Comparison of ENCODE assay signal across 14 mouse cellular contexts in the genomic region with DNA sequence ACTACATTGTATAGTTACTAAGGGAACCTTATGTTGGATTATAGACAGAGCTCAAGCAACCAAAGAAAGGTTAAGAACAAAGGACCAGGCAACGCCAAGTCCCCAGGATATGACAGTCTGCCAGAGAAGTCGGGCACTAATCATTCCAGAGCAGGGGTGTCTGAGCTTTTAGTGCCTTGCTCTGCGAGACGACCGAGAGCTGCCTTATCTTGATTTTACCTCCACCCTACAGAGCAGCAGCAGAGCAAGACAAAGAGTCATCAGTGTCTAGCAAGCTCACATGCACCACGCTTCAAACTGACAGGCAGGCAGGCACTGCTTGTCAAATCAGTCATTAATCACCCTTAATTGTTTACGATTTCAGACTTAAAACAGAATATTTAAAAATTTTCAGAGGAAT.
DNase-seq lines count a peak whose midpoint lies in the region; ATAC-seq and TF ChIP-seq lines count a peak whose summit lies in the region.
"Had no signal": no experiment of that assay in that cellular context is flagged by ENCODE, and none has a peak within 500 bp of the region (broad histone marks: within the 10 kb centered on the region; RNA-seq: fewer than 3 reads in every experiment).

No protein-coding gene starts in this region.

- no peak for DNase-seq in heart, postnatal 4 days
- peak; percentile 84 for DNase-seq in MEL (ENCODE audit: low read depth, low spot score)
- no peak for DNase-seq in cerebellum, adult 18-20 months
- no peak for DNase-seq in kidney, postnatal 14 days
- DNase-seq: adrenal gland, postnatal 25 days; cerebellum, postnatal 10 days; kidney, adult 2 months; lung, postnatal 14 days; thymus, adult 2 months had no signal

- no peak overlapping the region for H3K4me2 ChIP-seq in heart, embryonic 11.5 days
- H3K4me2 ChIP-seq in liver, embryonic 12.5 days = no peak overlapping the region
- H3K4me2 ChIP-seq: embryonic facial prominence, embryonic 15.5 days had no signal

- H3K4me3 ChIP-seq in heart, embryonic 11.5 days (ENCODE audit: low read depth, low read length) = no peak overlapping the region
- no peak overlapping the region for H3K4me3 ChIP-seq in MEL (ENCODE audit: control insufficient read depth in 1 of 2, insufficient read depth in 1 of 2, low read depth in 2 of 2, low read length in 2 of 2)
- H3K4me3 ChIP-seq in liver, embryonic 12.5 days = no peak overlapping the region
- H3K4me3 ChIP-seq: embryonic facial prominence, embryonic 15.5 days; limb, embryonic 10.5 days had no signal

- H3K9ac ChIP-seq in heart, embryonic 11.5 days (ENCODE audit: low read depth, low read length) = no peak overlapping the region
- no peak overlapping the region for H3K9ac ChIP-seq in MEL (ENCODE audit: control insufficient read depth, low read depth, low read length, poor library complexity, severe bottlenecking)
- H3K9ac ChIP-seq in liver, embryonic 12.5 days = no peak overlapping the region
- H3K9ac ChIP-seq: embryonic facial prominence, embryonic 15.5 days had no signal

- peaks cover 31% of the 10 kb centered on the region for H3K36me3 ChIP-seq in heart, embryonic 11.5 days (ENCODE audit: control insufficient read depth, insufficient read depth, low read length)
- H3K36me3 ChIP-seq in MEL (ENCODE audit: control insufficient read depth in 1 of 2, insufficient read depth in 2 of 2, low read length in 2 of 2) = peaks cover 4 to 14% of the 10 kb centered on the region in 2 experiments
- H3K36me3 ChIP-seq in liver, embryonic 12.5 days = peaks cover 71% of the 10 kb centered on the region

- H3K27me3 ChIP-seq in heart, embryonic 11.5 days (ENCODE audit: control insufficient read depth, insufficient read depth, low read length) = no peaks in the 10 kb centered on the region
- H3K27me3 ChIP-seq in MEL (ENCODE audit: control insufficient read depth in 1 of 2, insufficient read depth in 2 of 2, low read length in 2 of 2) = no peaks in the 10 kb centered on the region
- H3K27me3 ChIP-seq in liver, embryonic 12.5 days (replicated peaks) = no peaks in the 10 kb centered on the region
- H3K27me3 ChIP-seq: embryonic facial prominence, embryonic 15.5 days had no signal

- TF ChIP-seq POLR2A in MEL (IDR thresholded peaks at IDR 0.05; ENCODE audit: control insufficient read depth in 1 of 2, insufficient read depth in 1 of 2, low read depth in 1 of 2, low read length in 2 of 2, poor library complexity in 1 of 2) = no peak

- peaks cover 8% of the 10 kb centered on the region for H3K4me1 ChIP-seq in heart, embryonic 11.5 days (ENCODE audit: control insufficient read depth, insufficient read depth, low read length)
- peaks cover 3 to 6% of the 10 kb centered on the region in 2 experiments for H3K4me1 ChIP-seq in MEL (ENCODE audit: control insufficient read depth in 1 of 2, insufficient read depth in 2 of 2, low read length in 2 of 2)
- H3K4me1 ChIP-seq in liver, embryonic 12.5 days = peaks cover 10% of the 10 kb centered on the region
- H3K4me1 ChIP-seq: embryonic facial prominence, embryonic 15.5 days; limb, embryonic 10.5 days had no signal

- 0 out of 2 replicates have a peak, but pooled peaks have one; percentile 26 for ATAC-seq in heart, embryonic 11.5 days (replicated peaks; ENCODE audit: insufficient number of reproducible peaks, low FRiP score, low TSS enrichment)
- peak; percentile 60; the same call in 1 of the 2 replicates for ATAC-seq in common myeloid progenitor, adult 5-6 weeks (replicated peaks; ENCODE audit: low read depth, poor library complexity, severe bottlenecking)
- peak; percentile 85 for ATAC-seq in liver, embryonic 12.5 days

- peak in 1 of 2 experiments; percentile 33; a peak in 1 of 4 replicates for TF ChIP-seq EP300 in MEL (IDR thresholded peaks at IDR 0.05; ENCODE audit: low read depth in 1 of 2, low read length in 2 of 2)

- 18% methylated on average over 7 of the region's 7 CpGs for WGBS in heart, embryonic 11.5 days (ENCODE audit: insufficient replicate concordance)
- WGBS in liver, embryonic 12.5 days (ENCODE audit: insufficient replicate concordance) = 27% methylated on average over 7 of the region's 7 CpGs

- no peaks in the 10 kb centered on the region for H3K9me3 ChIP-seq in heart, embryonic 11.5 days (replicated peaks; ENCODE audit: control insufficient read depth, low read length)
- no peaks in the 10 kb centered on the region for H3K9me3 ChIP-seq in MEL (replicated peaks; ENCODE audit: insufficient read depth, low read length)
- H3K9me3 ChIP-seq in liver, embryonic 12.5 days (replicated peaks) = no peaks in the 10 kb centered on the region
- H3K9me3 ChIP-seq: embryonic facial prominence, embryonic 15.5 days; limb, embryonic 10.5 days had no signal

- no peak for TF ChIP-seq RAD21 in MEL (IDR thresholded peaks at IDR 0.05; ENCODE audit: low read depth, low read length)

- H3K27ac ChIP-seq in heart, embryonic 11.5 days (ENCODE audit: low read depth, low read length) = 0 out of 2 replicates have a peak overlapping the region, but pooled peaks have one; percentile 15
- H3K27ac ChIP-seq in MEL (ENCODE audit: control insufficient read depth, low read depth, low read length) = no peak overlapping the region
- H3K27ac ChIP-seq in liver, embryonic 12.5 days = no peak overlapping the region
- H3K27ac ChIP-seq: embryonic facial prominence, embryonic 15.5 days; limb, embryonic 10.5 days had no signal

- H3K79me2 ChIP-seq in MEL (ENCODE audit: control insufficient read depth, insufficient read depth, low read length, poor library complexity) = no peaks in the 10 kb centered on the region

- TF ChIP-seq CTCF in MEL (IDR thresholded peaks at IDR 0.05 in 2 of 3, conservative IDR thresholded peaks at IDR 0.05 in 1 of 3; ENCODE audit: control insufficient read depth in 1 of 3, insufficient read depth in 1 of 3, low read depth in 2 of 3, low read length in 3 of 3, poor library complexity in 1 of 3, severe bottlenecking in 1 of 3) = no peak

TF ChIP-seq in MEL, 35 proteins besides CTCF, POLR2A, EP300 and RAD21:
- TF ChIP-seq CHD2 (IDR thresholded peaks at IDR 0.05; ENCODE audit: low read length) (no peak), MXI1 (IDR thresholded peaks at IDR 0.05; ENCODE audit: low read depth, low read length) (peak; percentile 77), TAL1 (IDR thresholded peaks at IDR 0.05; ENCODE audit: low read length) (0 out of 2 replicates have a peak, but pooled peaks have one; percentile 38), MYC (IDR thresholded peaks at IDR 0.05; ENCODE audit: low read depth, low read length) (peak; percentile 70; the same call in 1 of the 2 replicates), POLR2AphosphoS5 (IDR thresholded peaks at IDR 0.05; ENCODE audit: borderline replicate concordance, low read depth, low read length) (no peak), MAX (IDR thresholded peaks at IDR 0.05; ENCODE audit: low read length) (peak; percentile 62; the same call in 1 of the 2 replicates), TCF12 (IDR thresholded peaks at IDR 0.05; ENCODE audit: low read depth, low read length) (peak; percentile 32; the same call in 1 of the 2 replicates), NRF1 (IDR thresholded peaks at IDR 0.05; ENCODE audit: insufficient read depth, low read depth, low read length, poor library complexity, severe bottlenecking) (0 out of 2 replicates have a peak, but pooled peaks have one; percentile 19), HCFC1 (IDR thresholded peaks at IDR 0.05; ENCODE audit: low read depth, low read length) (no peak), POLR2AphosphoS2 (IDR thresholded peaks at IDR 0.05; ENCODE audit: low read length) (no peak), GATA1 (IDR thresholded peaks at IDR 0.05; ENCODE audit: low read depth, low read length) (peak; percentile 74), NELFE (IDR thresholded peaks at IDR 0.05; ENCODE audit: low read depth, low read length) (no peak), SIN3A (IDR thresholded peaks at IDR 0.05; ENCODE audit: low read length) (peak; percentile 48)

Comparison
In these comparisons a context has a peak if more than half of its experiments do, and no peak if none do; other contexts are left out.
1. ATAC-seq: peak in every context shown above with its lines; median percentile 85 in liver, embryonic 12.5 days; 60 in common myeloid progenitor, adult 5-6 weeks; 26 in heart, embryonic 11.5 days.